Mouse (Mus musculus): Measurements from ENCODE around the gene Mxra7.
"Not testable (repeated sequence)": the region's sequence is repeated elsewhere in the genome, so short reads cannot be mapped to it uniquely, and the experiment has no call there.

Mxra7 gene

GRCm38 (mm10) chr11:116827534-116828165 lies at the start of gene Mxra7:
Mxra7 (minus strand) TSS chr11:116828046.
- DNase-seq = peak; percentile 70

- no peak for DNase-seq
These were observed 46.1 kb upstream of the Mxra7 start for GRCm38 (mm10) chr11:116873987-116874386.

- DNase-seq = no peak
These were observed 43.7 kb upstream of the Mxra7 start for GRCm38 (mm10) chr11:116871538-116871937.

GRCm38 (mm10) chr11:116869641-116870040 lies 41.8 kb upstream of the Mxra7 start:
- no peak for DNase-seq

GRCm38 (mm10) chr11:116869223-116869622 lies 41.4 kb upstream of the Mxra7 start:
- DNase-seq = no peak

- no peak for DNase-seq
These were observed 40.3 kb upstream of the Mxra7 start for GRCm38 (mm10) chr11:116868129-116868528.

- no peak for DNase-seq
These were observed 38.2 kb upstream of the Mxra7 start for GRCm38 (mm10) chr11:116865945-116866585.

- DNase-seq = no peak
These were observed 36.6 kb upstream of the Mxra7 start for GRCm38 (mm10) chr11:116864444-116864843.

- no peak for DNase-seq
These were observed 29.5 kb upstream of the Mxra7 start for GRCm38 (mm10) chr11:116857183-116857850.

- DNase-seq = no peak
These were observed 26.4 kb upstream of the Mxra7 start for GRCm38 (mm10) chr11:116854279-116854678.

- DNase-seq = peak; percentile 97
These were observed 25.7 kb upstream of the Mxra7 start for GRCm38 (mm10) chr11:116853512-116853928.

GRCm38 (mm10) chr11:116852891-116853511 lies 25.2 kb upstream of the Mxra7 start, which contains the start of gene Srsf2:
Srsf2 (minus strand) TSS chr11:116853094.
- peak; percentile 98 for DNase-seq

GRCm38 (mm10) chr11:116852291-116852890 lies 24.5 kb upstream of the Mxra7 start, which contains the start of gene Mfsd11:
Mfsd11 (plus strand) TSS chr11:116852440.
- DNase-seq = peak; percentile 70

GRCm38 (mm10) chr11:116851576-116852290 lies 23.9 kb upstream of the Mxra7 start:
- no peak for DNase-seq

GRCm38 (mm10) chr11:116850833-116851477 lies 23.1 kb upstream of the Mxra7 start:
- no peak for DNase-seq

GRCm38 (mm10) chr11:116850085-116850484 lies 22.2 kb upstream of the Mxra7 start:
- DNase-seq = no peak

GRCm38 (mm10) chr11:116849587-116849986 lies 21.7 kb upstream of the Mxra7 start:
- no peak for DNase-seq

GRCm38 (mm10) chr11:116848877-116849178 lies 21.0 kb upstream of the Mxra7 start:
- not testable (repeated sequence) for DNase-seq

GRCm38 (mm10) chr11:116848086-116848876 lies 20.4 kb upstream of the Mxra7 start:
- no peak for DNase-seq

- DNase-seq = no peak
These were observed 19.6 kb upstream of the Mxra7 start for GRCm38 (mm10) chr11:116847187-116848085.
